Mouse (Mus musculus) lung, adult 18-20 months (tissue): Measurements from ENCODE around the gene Gm1043.

Source experiments
- DNase-seq, 2 experiments: peaks; one replicate each; pipeline ENCODE4 v3.0.0; 2022; ENCODE audit warnings: mixed read lengths in 2 of 2

Gm1043 gene

GRCm38 (mm10) chr5:37246138-37246910 is 161.2 kb downstream of the Gm1043 start:
- no peak for DNase-seq

- DNase-seq = no peak
Measured at GRCm38 (mm10) chr5:37247456-37247855, 162.3 kb downstream of the Gm1043 start.

GRCm38 (mm10) chr5:37248870-37249269 is 163.7 kb downstream of the Gm1043 start:
- DNase-seq = no peak

- no peak for DNase-seq
Measured at GRCm38 (mm10) chr5:37251596-37251995, 166.4 kb downstream of the Gm1043 start.

GRCm38 (mm10) chr5:37252101-37252804 is 167.1 kb downstream of the Gm1043 start:
- no peak for DNase-seq

- no peak for DNase-seq
Measured at GRCm38 (mm10) chr5:37254523-37254922, 169.4 kb downstream of the Gm1043 start.

- DNase-seq = no peak
Measured at GRCm38 (mm10) chr5:37256823-37257222, 171.7 kb downstream of the Gm1043 start.

- DNase-seq = no peak
Measured at GRCm38 (mm10) chr5:37257243-37257642, 172.1 kb downstream of the Gm1043 start.

- no peak for DNase-seq
Measured at GRCm38 (mm10) chr5:37261734-37262133, 176.6 kb downstream of the Gm1043 start.

- no peak for DNase-seq
Measured at GRCm38 (mm10) chr5:37263816-37264215, 178.6 kb downstream of the Gm1043 start.
